Mouse (Mus musculus): ENCODE results near the gene Lpp.

DNA sequence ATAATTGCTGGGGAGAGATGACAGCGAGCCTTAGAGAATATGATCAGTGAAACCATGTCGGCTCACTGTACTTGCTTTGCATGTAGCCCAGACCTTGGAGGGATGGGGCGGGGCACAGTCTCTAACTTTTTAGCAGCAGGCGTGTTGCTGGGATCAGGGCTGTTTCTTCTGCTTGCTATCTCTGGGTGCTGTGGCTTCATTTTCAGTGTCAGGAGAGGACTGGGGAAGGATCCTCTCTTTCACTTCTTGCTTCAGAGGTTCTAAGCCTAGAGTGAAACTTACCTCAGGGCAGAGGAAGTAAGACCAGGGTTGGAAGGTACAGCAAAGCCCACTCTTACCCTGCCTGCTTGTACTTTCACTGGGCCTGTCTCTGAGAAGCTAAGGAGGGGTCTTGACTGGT is 210.0 kb downstream of the Lpp start:
- TF ChIP-seq EP300 (IDR thresholded peaks at IDR 0.05; ENCODE audit: insufficient read depth, low read depth, low read length) (no peak), POLR2A (IDR thresholded peaks at IDR 0.05; ENCODE audit: insufficient read depth, low read depth, low read length) (no peak)
